Mouse (Mus musculus) cerebellum, adult 2 months (tissue): ENCODE measurements at regions not wholly inside any gene's neighbourhood (a gene's known extent, or its start where the extent isn't known, plus 50 kb on each side); places are given as distances from the start of the nearest gene placed in this dataset.

Source experiments
- DNase-seq, 2 experiments: peaks; one replicate each; pipeline ENCODE4 v3.0.0; 2021
- H3K27ac ChIP-seq: fragments of 200-500 bp; 2 replicates; pipeline ENCODE4 v1.5.1; 2012; ENCODE audit warnings: low read length, control low read depth, inconsistent platforms; ENCODE audit not compliant: insufficient read depth
- H3K27me3 ChIP-seq: fragments of 200-500 bp; 2 replicates; pipeline ENCODE4 v1.6.1; 2012; ENCODE audit warnings: inconsistent platforms, mild to moderate bottlenecking, low read length, moderate library complexity; ENCODE audit not compliant: control insufficient read depth, insufficient read depth
- H3K4me1 ChIP-seq: fragments of 200-500 bp; 2 replicates; pipeline ENCODE4 v1.6.1; 2011; ENCODE audit warnings: low read length; ENCODE audit not compliant: control insufficient read depth, insufficient read depth
- H3K4me3 ChIP-seq: fragments of 200-500 bp; replicated peaks from 2 replicates; pipeline ENCODE3; 2011; ENCODE audit warnings: mild to moderate bottlenecking, low read depth, low read length, control low read depth; ENCODE audit not compliant: insufficient read depth
- CTCF ChIP-seq: fragments of 200-500 bp; IDR thresholded peaks from 2 replicates; pipeline ENCODE4 v1.5.1; 2011; ENCODE audit warnings: low read depth, mild to moderate bottlenecking, control low read depth, low read length, moderate library complexity, borderline replicate concordance; ENCODE audit not compliant: insufficient read depth
- POLR2A ChIP-seq: fragments of 200-500 bp; IDR thresholded peaks from 2 replicates; pipeline ENCODE4 v1.6.1; 2011; ENCODE audit warnings: low read length, control low read depth, borderline replicate concordance; ENCODE audit not compliant: insufficient read depth
- WGBS: fragments of 180-500 bp; shearing (Covaris S2); methylation state at CpG from one replicate; pipeline ENCODE4 v1.1.7; 2018; 5-methylcytosine and 5-hydroxymethylcytosine counted together

DNA sequence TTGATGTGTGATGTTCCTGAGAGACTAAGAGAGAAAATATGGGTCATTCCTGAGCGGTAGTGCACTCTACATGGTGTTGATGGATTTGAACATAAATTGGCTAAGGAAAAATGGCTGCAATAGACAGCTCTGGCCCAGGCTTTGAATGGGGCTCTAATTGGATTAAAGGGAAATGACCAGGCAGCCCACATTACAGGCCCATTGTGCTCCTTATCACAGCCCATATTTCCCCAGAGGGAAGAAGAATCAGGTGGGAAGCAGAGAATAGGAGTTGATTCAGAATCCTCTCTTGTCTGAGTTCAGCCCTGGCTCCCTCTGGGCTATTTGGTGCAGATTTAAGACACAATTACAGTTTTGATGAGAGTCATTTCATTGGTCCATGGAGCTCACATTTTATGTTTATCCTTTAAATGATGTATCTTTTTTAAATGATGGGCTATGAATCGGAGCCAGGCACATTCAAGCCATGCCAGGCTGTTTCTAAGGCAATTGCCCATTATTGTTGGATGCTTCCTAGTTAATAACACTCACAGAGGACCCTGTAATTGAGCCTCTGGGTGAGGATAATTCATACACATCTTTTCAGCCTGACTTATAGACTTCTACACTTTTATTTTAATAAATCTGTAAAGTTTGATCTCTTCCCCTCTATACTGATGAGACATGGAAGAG, 251.5 kb upstream of the Ano5 start:
- Histone ChIP-seq H3K27me3 (no peaks in the 10 kb centered on the region), H3K4me1 (no peaks in the 10 kb centered on the region; the same call in 1 of the 2 replicates), H3K27ac (no peak overlapping the region), H3K4me3 (no peak overlapping the region)
- WGBS: 94% methylated on average over 2 of the region's 2 CpGs
- DNase-seq: no peak
- TF ChIP-seq CTCF (no peak), POLR2A (no peak)

DNA sequence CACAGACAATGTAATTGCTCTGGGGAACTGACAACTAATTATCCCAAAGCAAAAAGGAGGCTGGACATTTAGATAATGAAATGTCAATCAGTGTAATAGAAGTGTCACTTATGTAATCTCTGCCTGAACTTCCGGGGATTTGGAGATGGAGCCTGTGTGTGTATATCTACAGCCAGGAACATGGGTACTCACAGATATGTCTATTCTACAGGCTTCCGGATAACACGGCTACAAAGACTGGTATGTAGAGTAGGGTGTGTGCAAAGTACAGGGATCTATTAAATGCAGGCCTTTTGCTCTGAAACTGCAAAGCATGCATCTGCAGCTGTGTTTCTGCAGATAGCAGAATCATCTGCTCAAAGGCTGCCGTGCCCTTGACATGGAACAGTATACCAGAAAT, 246.7 kb upstream of the Ano5 start:
- no peaks in the 10 kb centered on the region for H3K27me3 ChIP-seq
- no peak overlapping the region for H3K4me3 ChIP-seq
- no peak for DNase-seq
- no peak overlapping the region for H3K27ac ChIP-seq
- H3K4me1 ChIP-seq: no peaks in the 10 kb centered on the region
- TF ChIP-seq POLR2A (no peak), CTCF (no peak)
- WGBS: 84% methylated on average over 4 of the region's 4 CpGs

DNA sequence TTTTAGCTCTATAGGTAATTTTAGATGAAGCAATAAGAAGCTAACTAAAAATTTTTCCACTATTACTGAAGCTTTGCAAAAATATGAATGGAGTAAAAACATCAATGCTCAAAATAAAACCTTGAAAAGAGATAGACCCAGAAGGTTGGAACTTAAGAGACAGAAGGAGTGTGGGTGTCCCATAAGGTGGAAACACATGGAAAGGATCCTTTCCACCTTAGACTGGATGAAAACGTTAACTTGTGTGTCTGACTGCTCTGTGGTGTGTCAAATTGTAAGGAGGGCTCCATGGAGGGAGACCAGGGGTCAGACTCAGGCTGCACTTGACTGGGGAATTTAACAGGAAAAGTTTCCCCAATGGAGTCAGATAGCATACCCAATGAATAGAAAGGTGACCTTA, 244.9 kb upstream of the Ano5 start:
- Histone ChIP-seq H3K4me3 (no peak overlapping the region), H3K27ac (no peak overlapping the region), H3K4me1 (no peaks in the 10 kb centered on the region), H3K27me3 (no peaks in the 10 kb centered on the region)
- WGBS: 65% methylated on average over 1 of the region's 1 CpGs
- TF ChIP-seq CTCF (no peak), POLR2A (no peak)
- DNase-seq: no peak

DNA sequence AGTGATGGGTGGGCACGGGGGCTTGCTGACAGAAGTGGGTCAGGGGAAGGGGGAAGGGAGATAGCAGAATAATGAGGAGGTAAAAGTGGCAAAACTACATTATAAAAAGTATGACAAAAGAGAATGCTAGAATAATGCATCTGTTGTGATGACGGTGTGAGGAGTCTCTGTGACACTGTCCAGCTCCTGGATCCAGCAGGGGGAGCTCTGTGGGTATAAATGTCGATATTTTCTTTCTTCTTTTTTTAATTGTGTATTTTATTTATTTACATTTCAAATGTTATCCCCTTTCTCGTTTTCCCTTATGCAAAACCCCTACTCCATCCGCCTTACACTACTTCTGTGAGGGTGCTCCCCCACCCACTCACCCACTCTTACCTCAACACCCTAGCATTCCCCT, 243.9 kb upstream of the Ano5 start:
- no peak for DNase-seq
- Histone ChIP-seq H3K4me3 (no peak overlapping the region), H3K4me1 (no peaks in the 10 kb centered on the region), H3K27ac (no peak overlapping the region), H3K27me3 (no peaks in the 10 kb centered on the region)
- WGBS: 80% methylated on average over 5 of the region's 5 CpGs
- TF ChIP-seq POLR2A (no peak), CTCF (no peak)

GRCm38 (mm10) chr7:51268743-51269142, 242.1 kb upstream of the Ano5 start:
- no peak overlapping the region for H3K4me3 ChIP-seq
- H3K4me1 ChIP-seq: no peaks in the 10 kb centered on the region
- WGBS: 89% methylated on average over 4 of the region's 4 CpGs
- TF ChIP-seq CTCF: no peak
- no peak for TF ChIP-seq POLR2A
- no peak overlapping the region for H3K27ac ChIP-seq
- DNase-seq: no peak
- no peaks in the 10 kb centered on the region for H3K27me3 ChIP-seq

DNA sequence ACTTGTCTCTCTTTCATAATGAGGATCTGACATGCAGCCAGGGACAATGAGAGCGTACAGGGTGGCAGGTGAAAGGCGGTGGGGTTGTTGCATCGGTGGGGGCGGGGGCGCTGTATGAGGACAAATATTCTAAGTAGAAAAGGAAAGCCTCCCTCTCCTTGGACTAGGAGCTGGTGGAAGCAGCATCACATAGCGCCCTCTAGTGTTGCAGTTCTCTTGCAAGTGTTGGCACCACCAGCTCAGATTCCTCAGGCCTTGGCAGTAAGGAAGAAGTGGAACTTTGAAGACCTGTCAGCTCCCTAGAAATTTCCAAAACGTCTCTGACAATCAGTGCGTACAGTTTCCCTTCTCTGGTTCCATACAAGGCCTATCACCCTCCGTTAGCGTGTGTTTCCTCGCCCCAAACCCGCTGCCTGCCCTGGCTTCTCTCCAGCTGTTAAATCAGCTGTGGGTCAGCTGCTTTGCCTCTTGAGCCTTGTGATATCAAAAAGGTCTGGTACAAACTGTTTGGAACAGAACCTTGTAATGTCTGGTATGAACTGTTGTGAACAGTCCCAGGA, 240.2 kb upstream of the Ano5 start:
- TF ChIP-seq POLR2A (no peak), CTCF (peak; percentile 60; the same call in 1 of the 2 replicates)
- no peaks in the 10 kb centered on the region for H3K27me3 ChIP-seq
- no peak overlapping the region for H3K4me3 ChIP-seq
- DNase-seq: peak; percentile 41 to 49
- H3K27ac ChIP-seq: no peak overlapping the region
- H3K4me1 ChIP-seq: no peaks in the 10 kb centered on the region
- 41% methylated on average over 12 of the region's 12 CpGs for WGBS

DNA sequence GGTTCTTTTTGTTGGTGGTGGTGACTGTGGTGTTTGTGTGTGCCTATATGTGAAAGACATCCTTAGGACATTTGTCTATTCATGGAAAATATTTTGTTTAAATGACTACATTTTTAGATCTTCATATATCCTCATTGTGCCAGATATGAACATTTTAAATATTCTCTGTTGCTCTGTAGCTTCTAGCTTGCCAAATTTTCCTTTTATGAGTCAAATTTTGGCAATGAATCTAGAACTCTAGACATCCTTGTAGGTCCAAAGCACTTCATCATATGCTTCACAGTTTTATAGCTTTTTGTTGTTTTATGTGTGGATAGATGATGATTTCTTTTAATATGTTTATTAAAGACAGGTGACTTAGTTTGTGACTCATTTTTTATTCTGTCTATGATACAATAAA, 229.4 kb upstream of the Ano5 start:
- Histone ChIP-seq H3K27ac (no peak overlapping the region), H3K4me1 (no peaks in the 10 kb centered on the region), H3K27me3 (no peaks in the 10 kb centered on the region), H3K4me3 (no peak overlapping the region)
- DNase-seq: no peak
- TF ChIP-seq POLR2A (no peak), CTCF (no peak)

GRCm38 (mm10) chr7:51300238-51300637, 210.6 kb upstream of the Ano5 start:
- Histone ChIP-seq H3K27me3 (no peaks in the 10 kb centered on the region), H3K4me1 (no peaks in the 10 kb centered on the region), H3K27ac (no peak overlapping the region), H3K4me3 (no peak overlapping the region)
- TF ChIP-seq POLR2A (no peak), CTCF (no peak)
- DNase-seq: no peak
- WGBS: 22% methylated on average over 3 of the region's 3 CpGs

DNA sequence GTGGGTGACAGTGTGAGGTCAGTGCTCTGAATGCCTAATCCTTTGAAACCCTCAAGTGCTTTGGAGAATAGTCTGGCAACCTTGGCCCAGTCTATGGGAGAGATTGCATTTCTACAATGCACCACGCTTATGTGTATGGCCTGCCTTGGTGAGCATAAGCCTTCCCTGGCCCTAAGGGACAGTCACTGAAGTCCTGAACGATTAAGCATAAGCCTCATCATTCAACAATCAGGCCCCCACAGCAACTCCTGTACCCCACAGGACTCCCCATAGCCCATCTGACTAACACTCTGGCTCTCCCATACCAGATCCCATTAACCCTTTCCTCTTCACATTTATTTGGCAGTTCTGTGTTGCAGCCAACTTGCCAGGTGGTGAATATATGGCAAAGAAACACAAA, 203.1 kb upstream of the Ano5 start:
- WGBS: 44% methylated on average over 2 of the region's 2 CpGs
- no peak overlapping the region for H3K4me3 ChIP-seq
- no peak overlapping the region for H3K27ac ChIP-seq
- no peaks in the 10 kb centered on the region for H3K27me3 ChIP-seq
- DNase-seq: no peak
- no peaks in the 10 kb centered on the region for H3K4me1 ChIP-seq
- TF ChIP-seq POLR2A (no peak), CTCF (no peak)
